Mouse (Mus musculus) ES-E14 (cell line): ENCODE results near the gene Arhgap11a.

ENCODE experiments used
- CHD2 ChIP-seq: IDR thresholded peaks from 2 replicates; pipeline ENCODE4 v1.6.1; 2014; ENCODE audit warnings: mild to moderate bottlenecking, low read depth, low read length, inconsistent platforms
- HCFC1 ChIP-seq: IDR thresholded peaks from 2 replicates; pipeline ENCODE4 v1.6.1; 2012; ENCODE audit warnings: low read length, inconsistent platforms, borderline replicate concordance; ENCODE audit not compliant: insufficient read depth
- ZC3H11A ChIP-seq: IDR thresholded peaks from 2 replicates; pipeline ENCODE4 v1.6.1; 2012; ENCODE audit warnings: low read depth, mild to moderate bottlenecking, inconsistent platforms, low read length, borderline replicate concordance
- ZNF384 ChIP-seq: IDR thresholded peaks from 2 replicates; pipeline ENCODE4 v1.6.1; 2012; ENCODE audit warnings: low read depth, low read length, inconsistent platforms

DNA sequence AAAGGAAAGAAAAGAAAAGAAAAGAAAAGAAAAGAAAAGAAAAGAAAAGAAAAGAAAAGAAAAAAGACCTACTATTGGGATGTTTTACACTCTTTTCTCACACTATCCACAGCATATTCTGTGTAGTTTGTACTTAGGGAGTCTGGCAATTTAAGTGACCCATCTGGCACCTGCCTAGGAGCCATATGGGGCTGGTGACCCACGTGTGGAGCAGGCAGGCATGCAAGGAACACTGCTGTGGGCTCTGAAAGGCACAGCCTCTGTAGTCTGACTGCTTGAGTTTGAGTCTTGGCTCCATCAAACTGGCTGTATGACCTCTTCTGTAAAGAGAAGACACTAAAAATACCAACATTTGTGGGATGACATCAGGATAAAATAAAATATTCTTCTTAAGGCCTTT, 44.7 kb downstream of the Arhgap11a start:
- TF ChIP-seq ZC3H11A (no peak), CHD2 (no peak), ZNF384 (no peak), HCFC1 (no peak)
